Mouse (Mus musculus) hindbrain, embryonic 16.5 days (tissue): ENCODE results near the gene Atp6v0e2. TPM values are rescaled to one million over a fixed set of nuclear protein-coding genes. Genes with fewer than 3 reads are reported as not detected.

ENCODE experiments used
- ATAC-seq: fragments of 200-750 bp; cut with Nextera tagmentation; 2 replicates; pipeline ENCODE4 v1.8.0; 2017; ENCODE audit warnings: moderate TSS enrichment, moderate library complexity
- H3K27ac ChIP-seq: fragments of 300-500 bp; sonication (generic); 2 replicates; pipeline ENCODE4 v1.5.1; 2014; ENCODE audit warnings: low read depth, mild to moderate bottlenecking, control low read depth, low read length, moderate library complexity
- H3K27me3 ChIP-seq: fragments of 300-500 bp; sonication (generic); replicated peaks from 2 replicates; pipeline ENCODE4 v1.6.1; 2014; ENCODE audit warnings: low read length; ENCODE audit not compliant: control insufficient read depth, insufficient read depth
- H3K36me3 ChIP-seq: fragments of 300-500 bp; sonication (generic); 2 replicates; pipeline ENCODE4 v1.6.1; 2014; ENCODE audit warnings: mild to moderate bottlenecking, low read length, moderate library complexity, mixed read lengths; ENCODE audit not compliant: control insufficient read depth, insufficient read depth
- H3K4me1 ChIP-seq: fragments of 300-500 bp; sonication (generic); 2 replicates; pipeline ENCODE4 v1.6.1; 2014; ENCODE audit warnings: low read depth, low read length; ENCODE audit not compliant: control insufficient read depth, insufficient read depth
- H3K4me2 ChIP-seq: fragments of 300-500 bp; sonication (generic); 2 replicates; pipeline ENCODE4 v1.6.1; 2014; ENCODE audit warnings: mild to moderate bottlenecking, low read length, control low read depth, moderate library complexity
- H3K4me3 ChIP-seq: fragments of 300-500 bp; sonication (generic); 2 replicates; pipeline ENCODE4 v1.5.1; 2014; ENCODE audit warnings: mild to moderate bottlenecking, low read length, control low read depth, moderate library complexity
- H3K9ac ChIP-seq: fragments of 300-500 bp; sonication (generic); 2 replicates; pipeline ENCODE4 v1.6.1; 2014; ENCODE audit warnings: low read depth, mild to moderate bottlenecking, control low read depth, low read length, moderate library complexity
- H3K9me3 ChIP-seq: fragments of 300-500 bp; sonication (generic); 2 replicates; pipeline ENCODE4 v1.6.1; 2014; ENCODE audit warnings: mild to moderate bottlenecking, low read length, moderate library complexity; ENCODE audit not compliant: control insufficient read depth
- WGBS: fragments of 180-500 bp; shearing (Covaris S2); extraction: QIAGEN DNeasy Blood & Tissue Kit; methylation state at CpG from one replicate; pipeline ENCODE4 v1.1.7; 2014; 5-methylcytosine and 5-hydroxymethylcytosine counted together
- polyA plus RNA-seq: library from polyadenylated mRNA; unstranded; fragments of >200 nt; fragmentation: Nextera tagmentation; extraction: Ambion mirVana; gene quantifications from 2 replicates; pipeline ENCODE4 v1.2.1, GENCODE M21; 2015

Atp6v0e2 gene
- polyA plus RNA-seq, 1 experiment from 2014 or later = 389 TPM

DNA sequence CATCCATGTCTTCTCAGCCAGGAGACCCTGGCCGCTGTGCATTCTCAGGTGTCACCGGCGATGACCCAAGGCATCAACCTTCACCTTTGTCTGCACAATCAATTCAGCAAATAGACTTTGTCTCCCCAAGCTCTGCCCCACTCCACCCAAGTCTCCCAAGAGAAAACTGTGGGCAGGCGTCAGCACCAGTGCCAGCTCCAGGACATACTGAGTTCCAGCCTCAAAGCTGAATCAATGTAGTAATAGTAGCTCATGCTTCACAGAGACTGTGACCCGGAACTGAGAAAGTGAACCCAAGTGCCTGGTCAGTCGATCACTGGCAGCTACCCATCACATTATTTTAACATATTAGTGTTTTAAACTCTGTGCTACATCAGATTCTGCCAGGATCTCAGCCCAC, 10.9 kb downstream of the Atp6v0e2 start:
- no peak overlapping the region for H3K4me2 ChIP-seq
- ATAC-seq = no peak
- no peaks in the 10 kb centered on the region for H3K36me3 ChIP-seq
- no peaks in the 10 kb centered on the region for H3K27me3 ChIP-seq
- WGBS = 91% methylated on average over 6 of the region's 6 CpGs
- H3K27ac ChIP-seq = no peak overlapping the region
- no peaks in the 10 kb centered on the region for H3K4me1 ChIP-seq
- H3K9ac ChIP-seq = no peak overlapping the region
- no peak overlapping the region for H3K4me3 ChIP-seq
- H3K9me3 ChIP-seq = no peaks in the 10 kb centered on the region

DNA sequence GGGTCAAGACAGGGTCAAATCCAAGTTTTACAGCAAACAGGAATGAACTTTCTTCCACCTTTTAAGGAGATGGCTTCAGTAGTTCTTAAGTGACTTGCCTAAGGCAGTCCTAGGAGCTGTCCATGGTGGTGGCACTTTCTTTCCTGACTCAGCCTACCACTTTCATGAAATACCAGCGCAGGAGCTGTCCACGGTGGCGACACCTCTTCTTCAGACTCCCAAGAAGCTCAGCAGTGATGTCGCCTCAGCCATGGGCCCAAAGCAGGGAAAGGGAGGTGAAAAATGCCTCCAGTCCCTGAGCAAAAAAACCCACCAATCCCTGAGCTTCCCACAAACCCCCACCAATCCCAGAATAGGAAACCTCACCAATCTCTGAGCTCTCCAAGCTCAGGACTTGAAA, 15.5 kb downstream of the Atp6v0e2 start:
- no peaks in the 10 kb centered on the region; the same call in 1 of the 2 replicates for H3K36me3 ChIP-seq
- no peak for ATAC-seq
- H3K27ac ChIP-seq = no peak overlapping the region
- peaks cover 9% of the 10 kb centered on the region for H3K4me1 ChIP-seq
- no peak overlapping the region for H3K4me3 ChIP-seq
- H3K9me3 ChIP-seq = no peaks in the 10 kb centered on the region
- no peaks in the 10 kb centered on the region for H3K27me3 ChIP-seq
- H3K9ac ChIP-seq = no peak overlapping the region
- WGBS = 63% methylated on average over 4 of the region's 4 CpGs
- H3K4me2 ChIP-seq = no peak overlapping the region

DNA sequence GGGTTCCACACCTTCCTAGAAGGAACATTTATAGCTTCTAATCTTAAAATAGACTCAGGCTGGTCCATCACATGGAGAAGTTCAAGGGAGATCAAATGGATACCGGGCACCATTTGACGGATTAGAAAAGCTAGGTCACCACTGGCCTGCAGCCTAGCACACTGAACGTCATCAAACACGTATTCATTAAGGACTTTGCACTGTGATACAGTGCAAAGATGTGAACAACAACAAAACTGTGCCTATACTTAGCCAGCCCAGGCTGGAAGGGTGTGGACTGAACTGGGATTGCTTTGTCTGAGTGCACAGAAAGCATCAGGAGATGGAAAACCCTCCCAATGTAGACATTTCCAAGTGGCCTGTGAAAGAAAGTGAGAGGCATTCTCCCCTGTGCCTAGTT, 16.4 kb downstream of the Atp6v0e2 start:
- no peaks in the 10 kb centered on the region; the same call in 1 of the 2 replicates for H3K36me3 ChIP-seq
- 71% methylated on average over 4 of the region's 4 CpGs for WGBS
- no peaks in the 10 kb centered on the region for H3K9me3 ChIP-seq
- peak overlapping the region; percentile 82 for H3K9ac ChIP-seq
- peak; percentile 19 for ATAC-seq
- H3K4me1 ChIP-seq = peaks cover 9% of the 10 kb centered on the region
- peak overlapping the region; percentile 94 for H3K27ac ChIP-seq
- H3K4me3 ChIP-seq = peak overlapping the region; percentile 62
- peak overlapping the region; percentile 76 for H3K4me2 ChIP-seq
- no peaks in the 10 kb centered on the region for H3K27me3 ChIP-seq

DNA sequence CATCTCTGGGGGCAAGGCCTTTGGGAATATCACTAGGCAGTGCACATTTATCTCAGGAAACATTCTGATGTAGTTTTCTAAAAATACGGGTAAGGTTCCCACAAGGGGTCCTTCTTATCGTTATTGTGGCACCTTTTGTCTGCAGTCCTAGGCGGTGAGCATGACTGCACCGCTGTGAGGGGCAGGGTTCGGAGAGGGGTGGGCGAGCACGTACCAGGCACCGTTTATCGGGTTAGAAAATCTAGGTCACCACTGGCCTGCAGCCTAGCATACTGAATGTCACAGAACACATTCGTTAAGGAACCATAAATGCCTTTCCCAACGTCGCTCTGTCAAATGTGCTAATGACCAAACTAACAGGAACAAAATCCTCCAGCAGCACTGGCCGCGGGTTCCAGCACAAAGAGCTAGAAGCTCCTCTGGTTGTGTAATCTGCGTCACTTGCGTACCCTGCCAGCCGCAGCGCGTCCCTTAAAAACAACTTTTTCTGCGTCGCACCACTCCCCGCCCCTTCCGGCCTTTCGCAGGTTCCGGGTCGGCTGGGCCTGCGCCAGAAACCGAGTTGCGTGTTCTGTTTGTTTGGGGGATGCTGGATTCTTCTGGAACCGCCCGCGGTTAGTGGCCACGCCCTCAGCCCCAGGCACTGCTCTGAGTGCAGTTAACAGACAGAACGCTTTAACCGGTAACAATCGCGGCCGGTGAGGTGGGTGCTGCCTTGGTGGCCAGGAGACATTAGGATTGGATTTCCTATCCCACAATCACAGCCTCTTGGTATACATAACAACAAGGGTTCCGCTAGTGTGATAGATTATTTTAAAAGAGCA, 17.1 kb downstream of the Atp6v0e2 start, which contains the start of gene Lrrc61:
TSS of gene Lrrc61 (plus strand) at position 517 of the 824 bp plus-strand sequence.
- no peaks in the 10 kb centered on the region; the same call in 1 of the 2 replicates for H3K36me3 ChIP-seq
- peak; percentile 95 for ATAC-seq

DNA sequence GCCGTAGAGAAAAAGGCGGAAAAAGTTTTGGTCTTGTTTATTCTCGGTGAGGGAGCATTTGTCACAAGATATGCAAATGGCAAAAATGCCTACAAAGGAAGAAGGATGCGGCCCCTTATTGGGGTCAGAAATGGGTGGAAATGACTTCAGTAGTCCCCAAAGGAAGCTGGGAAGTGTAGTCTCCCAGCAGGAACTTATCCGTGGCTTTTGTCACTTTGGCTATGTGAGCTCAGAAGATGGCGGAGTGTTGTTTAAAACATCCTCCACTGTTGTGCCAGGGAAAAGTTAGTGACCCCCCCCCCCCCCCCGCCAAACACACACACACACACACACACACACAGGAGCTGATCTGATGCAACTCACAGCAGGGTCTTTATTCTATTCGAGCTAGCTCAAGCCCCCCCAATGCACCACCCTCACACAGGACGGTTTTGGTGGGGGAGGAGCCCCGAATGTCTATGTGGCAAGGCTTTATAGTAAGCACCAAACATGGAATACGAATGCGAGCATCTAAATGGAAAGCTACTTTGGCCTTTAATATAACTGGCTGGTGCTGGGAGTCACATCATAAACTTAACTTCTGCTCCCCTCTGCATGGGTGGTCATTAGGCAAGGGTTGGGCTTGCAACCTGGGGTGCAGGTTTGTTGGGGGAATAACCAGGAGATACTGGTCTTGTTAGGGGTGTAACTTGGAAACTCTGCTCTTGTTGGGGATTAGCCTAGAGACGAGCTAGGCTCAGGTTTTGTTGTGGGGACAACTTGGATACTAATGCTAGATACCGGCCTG, 17.9 kb downstream of the Atp6v0e2 start:
- Histone ChIP-seq H3K9me3 (no peaks in the 10 kb centered on the region), H3K27me3 (no peaks in the 10 kb centered on the region), H3K9ac (peak overlapping the region; percentile 82), H3K4me2 (peak overlapping the region; percentile 76), H3K4me1 (peaks cover 9% of the 10 kb centered on the region), H3K4me3 (peak overlapping the region; percentile 62), H3K36me3 (no peaks in the 10 kb centered on the region; the same call in 1 of the 2 replicates), H3K27ac (peak overlapping the region; percentile 94)
- ATAC-seq = peak; percentile 87
- WGBS = 30% methylated on average over 13 of the region's 14 CpGs

More for the DNA sequence above, 17.1 kb downstream of the Atp6v0e2 start, which contains the start of gene Lrrc61:
- H3K27me3 ChIP-seq = no peaks in the 10 kb centered on the region
- H3K9ac ChIP-seq = peak within 1 kb of the TSS; percentile 82
- H3K4me2 ChIP-seq = peak within 1 kb of the TSS; percentile 76
- no peaks in the 10 kb centered on the region for H3K9me3 ChIP-seq
- peaks cover 9% of the 10 kb centered on the region for H3K4me1 ChIP-seq
- peak within 1 kb of the TSS; percentile 62 for H3K4me3 ChIP-seq
- H3K27ac ChIP-seq = peak within 1 kb of the TSS; percentile 94
- under 1% methylated on average over 39 of the region's 39 CpGs for WGBS

DNA sequence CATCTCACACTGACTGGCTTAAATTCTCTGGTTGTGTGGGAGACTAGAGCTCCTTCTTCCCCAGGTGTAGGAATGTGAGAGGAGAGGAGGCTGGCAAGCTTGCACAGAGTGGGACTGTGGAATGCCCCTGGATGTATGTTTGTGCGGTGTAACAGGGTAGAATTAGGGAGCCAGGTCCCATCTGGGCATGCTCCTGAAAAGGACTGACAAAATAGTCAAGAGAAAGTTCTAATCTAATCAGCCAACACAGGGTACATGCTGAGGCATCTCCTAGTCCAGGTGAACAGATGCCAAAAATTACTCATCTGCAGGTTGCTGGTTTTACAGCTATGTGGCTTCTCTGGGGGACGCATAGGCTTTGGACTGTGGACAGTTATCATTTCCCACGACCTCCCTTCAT, 18.5 kb downstream of the Atp6v0e2 start:
- Histone ChIP-seq H3K4me3 (no peak overlapping the region; the same call in 1 of the 2 replicates), H3K36me3 (no peaks in the 10 kb centered on the region; the same call in 1 of the 2 replicates), H3K27me3 (no peaks in the 10 kb centered on the region), H3K9ac (no peak overlapping the region), H3K4me2 (peak overlapping the region; percentile 76), H3K27ac (no peak overlapping the region), H3K9me3 (no peaks in the 10 kb centered on the region), H3K4me1 (peaks cover 9% of the 10 kb centered on the region)
- no peak for ATAC-seq
- WGBS = 87% methylated on average over 3 of the region's 3 CpGs

DNA sequence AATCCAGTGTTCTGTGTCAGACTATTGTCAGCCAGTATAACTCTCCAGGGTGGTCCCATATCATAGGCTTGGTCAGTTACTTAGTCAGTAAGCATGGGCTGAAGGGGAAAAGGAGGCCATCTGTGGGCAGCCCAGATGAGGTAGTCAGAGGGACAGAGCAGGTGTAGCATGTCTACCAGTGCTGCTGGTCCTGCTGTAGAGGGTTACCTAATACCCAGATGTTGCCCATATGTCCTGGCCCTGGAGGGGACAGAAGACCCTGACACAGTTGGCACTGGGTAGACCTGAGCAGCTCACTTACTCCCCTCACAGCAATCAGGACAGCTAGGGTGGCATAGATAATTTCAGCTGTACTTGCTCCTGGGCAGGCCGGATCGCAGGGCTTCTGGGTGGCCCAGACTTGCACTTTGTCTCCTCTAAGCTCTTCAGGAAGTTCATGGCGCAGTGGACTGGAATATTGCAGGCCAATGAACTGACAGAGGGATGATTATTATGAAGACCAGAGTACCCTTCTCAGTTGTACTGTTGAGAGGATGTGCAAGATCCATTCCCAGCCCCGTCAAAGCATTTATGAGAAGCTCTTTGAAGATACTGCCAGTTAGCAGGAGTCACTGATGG, 28.4 kb downstream of the Atp6v0e2 start:
- 93% methylated on average over 4 of the region's 4 CpGs for WGBS
- ATAC-seq = no peak
- H3K9ac ChIP-seq = no peak overlapping the region
- no peaks in the 10 kb centered on the region for H3K9me3 ChIP-seq
- peaks cover 3% of the 10 kb centered on the region; the same call in 1 of the 2 replicates for H3K4me1 ChIP-seq
- no peak overlapping the region for H3K27ac ChIP-seq
- no peak overlapping the region for H3K4me3 ChIP-seq
- peaks cover 11% of the 10 kb centered on the region for H3K36me3 ChIP-seq
- no peaks in the 10 kb centered on the region for H3K27me3 ChIP-seq
- no peak overlapping the region for H3K4me2 ChIP-seq

DNA sequence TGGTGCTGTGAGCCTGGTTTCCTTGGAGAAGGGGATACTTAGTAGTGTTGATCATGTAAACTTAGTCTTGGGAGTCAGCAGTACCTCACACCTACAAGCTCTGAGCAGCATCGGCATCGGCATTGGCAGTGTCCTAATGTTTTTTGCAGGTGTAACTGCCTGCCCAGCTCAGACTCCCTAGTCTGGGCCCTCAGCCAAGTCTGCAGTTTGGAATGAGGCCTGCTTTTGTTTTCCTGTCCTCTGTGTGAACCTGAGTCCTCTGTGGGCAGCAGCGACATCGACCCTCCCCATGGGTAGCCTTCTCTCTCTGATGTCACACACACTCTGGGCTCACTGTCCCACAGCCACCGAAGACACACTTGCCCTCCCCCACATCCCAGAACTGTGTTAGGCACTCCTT, 28.9 kb downstream of the Atp6v0e2 start:
- Histone ChIP-seq H3K9ac (no peak overlapping the region), H3K27ac (no peak overlapping the region), H3K27me3 (no peaks in the 10 kb centered on the region), H3K9me3 (no peaks in the 10 kb centered on the region), H3K4me2 (no peak overlapping the region), H3K4me1 (peaks cover 3% of the 10 kb centered on the region; the same call in 1 of the 2 replicates), H3K4me3 (no peak overlapping the region), H3K36me3 (peaks cover 11% of the 10 kb centered on the region)
- no peak for ATAC-seq
- 48% methylated on average over 5 of the region's 5 CpGs for WGBS
